Mouse (Mus musculus): ENCODE measurements around the gene Olfr19. TPM values are rescaled to one million over a fixed set of nuclear protein-coding genes. Genes with fewer than 3 reads are reported as not detected.

Gene Olfr19
- not detected for total RNA-seq (2023)

GRCm38 (mm10) chr16:16676305-16676704 is at the start of gene Olfr19:
Olfr19 (minus strand) TSS chr16:16676405.

Other genes with a start within 250 kb of the Olfr19 start
- gene Fgd4, start 75.9 kb downstream of the Olfr19 start, total RNA-seq (2023), result under 1 TPM; 0.09 to 0.29 TPM
- 10 to 100 TPM in 1 of 2 experiments, 1 to 10 TPM in 1; 4.5 to 11.7 TPM for gene Spag6l, start 153.1 kb upstream of the Olfr19 start, total RNA-seq (2023)
- not detected for gene Igll1, start 187.6 kb upstream of the Olfr19 start, total RNA-seq (2023)
- 100 to 1,000 TPM; 133 to 182 TPM for gene Top3b, start 194.3 kb upstream of the Olfr19 start, total RNA-seq (2023)
- gene Vpreb1, start 194.4 kb upstream of the Olfr19 start, total RNA-seq (2023), result not detected
- 10 to 100 TPM; 20.0 to 20.4 TPM for gene Ppm1f, start 220.1 kb upstream of the Olfr19 start, total RNA-seq (2023)